Mouse (Mus musculus) granulocyte monocyte progenitor cell, adult 5-6 weeks (primary cell): ENCODE data around the gene Proser3. TPM values are rescaled to one million over a fixed set of nuclear protein-coding genes. Genes with fewer than 3 reads are reported as not detected.

ENCODE experiments used
- ATAC-seq: replicated peaks from 2 replicates; pipeline ENCODE4 v1.8.0; 2016; ENCODE audit warnings: mild to moderate bottlenecking, moderate TSS enrichment, inconsistent platforms; ENCODE audit not compliant: poor library complexity, severe bottlenecking
- total RNA-seq, 2 experiments: library from RNA; stranded (forward) in 1 of 2; stranded (reverse) in 1 of 2; fragments of 200-712, 200-1000 nt in 1 of 2; fragments of >200 nt in 1 of 2; fragmentation: Nextera tagmentation in 1 of 2; gene quantifications; 2 replicates each; pipeline ENCODE4 v1.2.3; 2014 to 2017

Gene Proser3
- total RNA-seq, 2 experiments from 2014 or later = 2.8 to 7.3 TPM

DNA sequence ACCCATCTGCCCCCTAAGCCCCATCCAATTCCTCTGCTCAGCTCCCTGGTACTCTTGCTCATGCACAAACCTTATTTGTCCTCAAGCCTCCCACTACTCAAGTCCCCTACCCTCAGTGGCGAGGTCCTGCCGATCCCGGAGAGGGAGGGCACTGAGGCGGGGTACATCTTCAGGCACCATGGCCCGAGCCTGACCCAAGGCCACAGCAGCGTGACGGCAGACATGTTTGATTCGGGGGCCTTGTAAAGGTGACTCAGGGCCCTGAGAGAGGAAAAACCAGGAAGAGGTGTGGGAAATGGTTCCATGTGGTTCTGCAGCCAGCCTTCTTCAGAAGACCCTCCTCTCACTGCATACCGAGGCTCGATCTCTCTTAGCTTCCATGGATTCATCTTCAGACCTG lies 32.2 kb upstream of the Proser3 start:
- ATAC-seq = no peak

DNA sequence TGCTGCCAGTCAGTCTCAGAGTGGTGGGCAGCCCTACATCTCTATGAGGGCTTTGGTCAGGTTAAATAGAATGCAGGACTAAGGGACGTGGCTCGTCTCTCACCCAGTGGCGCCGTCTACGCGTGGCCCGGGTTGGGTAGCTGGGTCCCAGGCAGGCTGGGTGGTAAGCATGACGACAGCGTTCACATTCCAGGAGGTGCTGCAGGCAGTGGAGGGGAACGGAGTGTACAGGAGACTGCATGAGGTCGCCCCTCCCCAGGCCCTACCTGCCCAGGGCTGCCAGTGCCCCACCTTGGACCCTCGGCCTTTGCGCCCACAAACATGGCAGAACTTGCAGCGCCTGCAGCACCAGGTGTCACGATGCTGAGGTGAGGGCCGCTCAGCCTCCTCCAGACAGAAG lies 29.4 kb upstream of the Proser3 start:
- no peak for ATAC-seq

- ATAC-seq = no peak
Observed at GRCm38 (mm10) chr7:30579950-30580349, 27.9 kb upstream of the Proser3 start.

DNA sequence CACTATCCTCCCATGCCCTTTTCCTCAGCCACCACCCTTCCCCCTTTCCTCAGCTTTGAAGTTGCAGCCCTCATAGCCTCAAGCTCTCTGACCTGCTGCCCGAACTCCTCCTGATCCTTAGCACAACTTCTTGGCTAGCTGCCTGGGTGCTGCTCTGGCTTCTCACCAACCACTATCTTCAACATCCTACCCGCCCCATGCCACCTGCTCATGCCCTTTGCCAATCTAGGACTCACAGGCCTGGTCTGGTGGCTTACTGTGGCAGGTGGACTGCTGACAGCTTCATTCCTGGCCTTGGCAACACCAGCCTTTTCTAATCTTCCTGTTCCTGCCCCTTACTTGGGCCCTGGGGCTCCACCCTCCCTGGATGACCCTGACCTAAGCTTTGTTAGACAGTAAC lies 20.9 kb upstream of the Proser3 start:
- no peak for ATAC-seq

DNA sequence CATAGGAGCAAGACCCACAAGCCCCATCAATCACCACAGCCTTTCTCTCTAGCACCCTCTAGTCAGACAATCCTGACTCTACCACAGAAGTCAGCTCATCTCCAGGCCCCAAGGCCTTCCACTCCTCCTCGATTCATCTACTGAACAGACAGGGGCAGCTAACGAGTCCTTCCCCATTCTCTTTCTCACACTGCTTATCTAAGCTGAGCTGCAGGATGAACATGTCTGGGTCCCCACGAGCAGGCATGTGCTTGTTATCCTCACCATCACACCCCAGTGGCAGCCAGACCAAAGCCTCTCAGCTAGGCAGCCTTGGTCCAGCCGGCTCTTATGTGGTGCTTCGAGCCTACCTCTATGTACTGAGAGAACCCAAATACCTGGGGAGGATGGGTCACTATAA lies 20.3 kb upstream of the Proser3 start:
- no peak for ATAC-seq

- ATAC-seq = no peak
Observed at GRCm38 (mm10) chr7:30567555-30567954, 15.5 kb upstream of the Proser3 start.

GRCm38 (mm10) chr7:30566033-30566432 lies 13.9 kb upstream of the Proser3 start:
- no peak for ATAC-seq

DNA sequence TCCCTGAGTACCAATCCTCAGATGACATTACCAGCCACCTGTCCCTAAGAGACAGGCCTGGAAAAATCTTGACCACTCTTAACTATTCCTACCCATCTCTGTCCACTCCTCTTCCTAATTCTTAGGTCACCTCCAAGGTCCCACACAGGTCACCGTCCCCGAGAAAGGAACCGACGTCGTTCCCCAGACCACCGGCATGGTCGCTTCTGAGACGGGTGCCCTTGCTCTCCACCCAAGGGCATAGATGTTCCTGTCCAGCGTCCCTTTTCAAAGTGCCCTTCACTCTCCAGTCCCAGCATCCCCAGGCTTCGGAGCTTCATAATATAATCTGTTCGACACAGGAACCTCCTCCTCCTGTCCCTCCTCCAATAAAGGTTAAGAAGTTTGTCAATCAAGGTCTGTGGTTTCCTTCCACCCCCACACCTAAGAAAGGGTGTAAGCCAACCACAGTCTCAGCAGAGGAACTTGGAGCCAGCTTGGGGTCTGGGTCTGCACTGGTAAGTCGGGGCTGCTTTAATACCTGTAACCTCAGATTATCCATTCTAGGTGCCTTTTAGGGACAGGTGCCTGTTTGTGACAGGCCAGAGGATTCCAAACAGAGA lies 13.0 kb upstream of the Proser3 start, which contains the start of gene Igflr1:
Igflr1 (plus strand) TSS at position 458 of the 602 bp plus-strand sequence.
- no peak for ATAC-seq

- no peak for ATAC-seq
Observed at GRCm38 (mm10) chr7:30563906-30564280, 11.8 kb upstream of the Proser3 start.

DNA sequence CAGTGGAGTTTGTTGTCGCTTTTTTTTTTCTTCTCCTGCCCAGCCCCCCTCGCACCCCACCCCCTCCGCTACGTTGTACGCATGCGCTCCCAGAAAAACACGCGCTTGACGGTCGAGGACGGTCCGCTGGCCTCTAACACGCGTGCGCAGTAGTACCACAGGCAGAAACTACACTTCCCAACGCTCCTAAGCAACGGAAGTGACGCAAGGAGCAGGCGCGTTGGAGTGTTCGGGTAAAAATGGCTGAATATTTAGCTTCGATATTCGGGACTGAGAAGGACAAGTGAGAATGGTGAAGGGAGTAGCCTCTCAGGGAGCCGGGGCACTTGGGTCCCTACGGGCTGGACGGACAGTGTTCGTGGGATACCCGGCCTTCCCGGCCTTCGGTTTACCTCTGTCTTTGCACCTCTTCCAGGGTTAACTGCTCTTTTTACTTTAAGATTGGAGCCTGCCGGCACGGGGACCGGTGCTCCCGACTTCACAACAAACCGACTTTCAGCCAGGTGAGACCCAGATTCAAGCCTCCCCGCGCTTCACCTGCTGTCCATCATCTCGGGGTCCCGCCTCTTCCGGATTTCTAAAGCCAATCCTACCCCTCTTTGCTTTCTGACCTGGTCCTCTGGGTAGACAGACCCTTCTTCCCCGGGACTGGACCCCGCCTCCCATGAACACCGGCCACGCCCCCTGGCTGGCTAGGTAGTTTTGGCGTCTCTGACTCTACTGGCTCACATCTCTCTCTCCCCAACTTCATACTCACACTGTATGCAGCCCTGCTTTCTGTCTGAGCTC lies 11.2 kb upstream of the Proser3 start, which contains the start of the genes U2af1l4, Gm49396 and Psenen:
U2af1l4 (plus strand) TSS at position 185 of the 789 bp plus-strand sequence.
Gm49396 (plus strand) TSS at position 228 of the 789 bp plus-strand sequence.
Psenen (minus strand) TSS at position 511 of the 789 bp plus-strand sequence.
- peak; percentile 58 for ATAC-seq

DNA sequence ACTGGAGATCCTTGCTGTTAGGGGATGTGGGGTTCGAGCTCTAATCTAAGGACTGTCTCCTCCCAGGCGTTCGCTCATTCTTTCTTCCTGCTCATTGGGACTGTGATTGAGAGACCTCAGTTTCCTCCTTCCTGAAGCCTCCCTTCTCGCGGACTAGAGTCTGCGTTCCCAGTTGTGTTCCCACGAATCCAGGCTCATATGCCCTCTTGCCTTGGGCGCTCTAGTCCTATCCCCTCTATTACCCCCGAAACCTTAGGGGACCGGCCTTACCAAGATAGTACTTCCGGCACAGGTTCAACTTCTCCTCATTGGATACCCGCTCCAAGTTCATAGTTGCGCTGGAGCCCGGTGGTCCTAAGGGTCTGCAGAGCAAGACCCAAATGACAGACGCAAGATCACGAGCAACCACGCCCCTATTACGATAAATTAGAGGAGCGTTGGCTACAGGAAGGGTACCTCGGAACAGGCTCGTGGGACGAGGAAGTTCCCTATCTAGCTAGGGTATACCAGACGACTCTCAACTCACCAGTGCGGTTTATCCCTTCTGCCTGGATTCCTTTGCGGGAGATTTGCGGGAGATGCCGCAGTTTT lies 10.5 kb upstream of the Proser3 start:
- peak; percentile 10; the same call in 1 of the 2 replicates for ATAC-seq

DNA sequence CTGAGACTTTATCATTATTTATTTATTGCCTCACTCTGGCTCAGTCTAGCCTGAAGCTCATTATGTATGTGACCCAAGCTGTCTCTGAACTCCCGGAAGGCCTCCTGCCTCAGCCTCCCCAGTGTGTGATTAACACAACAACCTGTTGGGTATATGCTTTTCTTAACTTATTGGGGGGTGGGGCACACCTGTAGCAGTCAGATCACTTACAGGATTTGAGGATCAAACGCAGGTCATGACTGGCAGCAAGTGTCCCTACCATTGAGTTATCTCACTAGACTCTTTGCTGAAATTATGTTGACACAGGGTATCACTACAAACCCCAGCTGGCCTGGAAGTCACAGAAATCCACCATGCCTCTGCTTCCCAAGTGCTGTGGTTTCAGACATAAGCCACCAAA lies 8.2 kb upstream of the Proser3 start:
- ATAC-seq = no peak

- ATAC-seq = peak; percentile 75
Observed at GRCm38 (mm10) chr7:30559443-30559954, 7.4 kb upstream of the Proser3 start, which contains the start of gene Lin37. Gene Lin37 (minus strand): TSS chr7:30559838.

GRCm38 (mm10) chr7:30558656-30559442 lies 6.8 kb upstream of the Proser3 start:
- ATAC-seq = 0 out of 2 replicates have a peak, but pooled peaks have one; percentile 9

DNA sequence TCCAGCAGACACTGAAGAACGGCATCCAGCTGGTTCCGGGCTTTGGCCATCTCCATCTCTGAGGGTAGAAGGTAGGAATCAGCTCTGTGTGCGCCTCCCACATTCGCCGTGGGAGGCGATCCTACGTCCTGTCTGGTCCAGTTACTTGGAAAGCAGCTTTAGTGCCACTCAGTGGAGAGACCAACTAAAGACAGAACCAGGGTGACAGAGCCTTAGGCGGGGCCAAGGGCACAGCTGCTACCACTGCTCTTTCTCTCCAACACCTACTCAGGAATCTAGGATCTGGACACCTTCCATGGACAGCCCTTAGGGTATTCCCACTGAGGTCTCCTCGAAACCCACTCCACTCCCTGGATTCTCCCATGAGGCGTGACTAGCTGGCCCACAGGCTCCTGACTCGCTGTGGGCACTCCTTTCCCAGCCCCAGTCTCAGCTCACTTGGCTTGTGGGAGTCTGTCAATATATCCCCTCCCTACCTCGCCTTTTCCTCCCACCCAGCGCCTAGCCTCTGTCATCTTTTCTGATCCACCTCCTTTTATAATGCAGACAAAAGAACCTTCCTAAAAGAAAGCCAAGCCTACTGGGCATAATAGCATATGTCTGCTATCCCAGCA lies 5.9 kb upstream of the Proser3 start:
- no peak for ATAC-seq

DNA sequence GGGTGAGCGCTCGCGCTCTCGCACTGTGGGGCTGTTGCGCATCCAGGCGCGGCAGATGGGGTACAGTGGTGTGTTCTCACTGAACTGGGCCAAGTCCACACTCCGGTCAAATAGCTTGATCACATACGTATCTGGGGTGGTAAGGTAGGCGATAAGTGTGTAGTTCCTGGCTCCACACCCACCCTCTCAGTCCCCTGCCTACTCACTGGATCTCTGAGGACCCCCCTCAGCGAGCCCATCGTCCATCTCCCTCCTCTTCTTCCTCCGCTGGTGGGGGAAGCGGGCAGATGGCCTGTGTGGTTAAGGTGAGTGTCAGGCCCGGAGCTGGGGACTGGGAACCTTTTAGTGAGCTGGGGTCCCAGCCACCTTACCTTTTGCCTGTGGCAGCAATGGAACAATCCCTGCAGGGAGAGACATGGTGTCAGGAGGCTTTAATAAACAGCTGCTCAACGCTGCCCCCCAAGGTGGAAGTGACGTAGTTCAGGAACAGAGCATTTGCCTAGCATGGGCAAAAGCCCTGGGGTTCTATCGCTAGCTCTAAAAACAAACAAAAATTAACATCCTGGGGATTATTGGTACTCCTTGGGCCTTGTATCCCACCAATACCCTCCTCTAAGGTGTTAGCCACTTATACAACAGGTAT lies 4.9 kb upstream of the Proser3 start:
- ATAC-seq = no peak

- ATAC-seq = no peak
Observed at GRCm38 (mm10) chr7:30553810-30554584, 1.9 kb upstream of the Proser3 start.

GRCm38 (mm10) chr7:30553021-30553589 lies 1.0 kb upstream of the Proser3 start:
- ATAC-seq = 0 out of 2 replicates have a peak, but pooled peaks have one; percentile 12
